9 mouse cellular contexts compared by ENCODE assay signal in genomic region chr6:54956425-54956824, GRCm38 (mm10). TPM values are rescaled to one million over a fixed set of nuclear protein-coding genes. Genes with fewer than 3 reads are reported as not detected.
DNase-seq lines count a peak whose midpoint lies in the region; ATAC-seq and TF ChIP-seq lines count a peak whose summit lies in the region.
"Had no signal": no experiment of that assay in that cellular context is flagged by ENCODE, and none has a peak within 500 bp of the region (broad histone marks: within the 10 kb centered on the region; RNA-seq: fewer than 3 reads in every experiment).

No protein-coding gene starts in this region.

- no peak overlapping the region for H3K4me2 ChIP-seq in intestine, embryonic 16.5 days (ENCODE audit: low read depth, low read length)
- H3K4me2 ChIP-seq: liver, embryonic 13.5 days had no signal

- H3K9ac ChIP-seq in heart, adult 2 months (ENCODE audit: low read depth, low read length): no peak overlapping the region; the same call in 1 of the 2 replicates
- H3K9ac ChIP-seq in intestine, embryonic 16.5 days (ENCODE audit: low read depth, low read length): no peak overlapping the region
- H3K9ac ChIP-seq: liver, embryonic 13.5 days had no signal

- intact Hi-C loops in heart, adult 2 months (cut with DNase I): no loop called here
- intact Hi-C loops in heart, postnatal 14 days (cut with DNase I): no loop called here

- H3K4me1 ChIP-seq in heart, adult 2 months (ENCODE audit: control insufficient read depth, insufficient read depth, low read length): peaks cover 23% of the 10 kb centered on the region
- H3K4me1 ChIP-seq in intestine, embryonic 16.5 days (ENCODE audit: control insufficient read depth, insufficient read depth, low read length): peaks cover 4% of the 10 kb centered on the region; the same call in 1 of the 2 replicates

- peak; percentile 91 for ATAC-seq in intestine, embryonic 16.5 days
- no peak for ATAC-seq in erythroid progenitor cell, adult 5-6 weeks (replicated peaks; ENCODE audit: low FRiP score, poor library complexity, severe bottlenecking)

- H3K36me3 ChIP-seq in heart, adult 2 months (ENCODE audit: control insufficient read depth, insufficient read depth, low read length): peaks cover 17% of the 10 kb centered on the region
- H3K36me3 ChIP-seq in intestine, embryonic 16.5 days (ENCODE audit: control insufficient read depth, insufficient read depth, low read length): no peaks in the 10 kb centered on the region
- H3K36me3 ChIP-seq: liver, embryonic 13.5 days had no signal

- no peaks in the 10 kb centered on the region for H3K27me3 ChIP-seq in heart, adult 2 months (ENCODE audit: control insufficient read depth, insufficient read depth, low read length)
- no peaks in the 10 kb centered on the region for H3K27me3 ChIP-seq in intestine, embryonic 16.5 days (replicated peaks; ENCODE audit: control insufficient read depth, insufficient read depth, low read length)
- H3K27me3 ChIP-seq: liver, embryonic 13.5 days had no signal

- no peak for TF ChIP-seq POLR2A in heart, adult 2 months (IDR thresholded peaks at IDR 0.05; ENCODE audit: insufficient read depth, low read depth, low read length)

- no peak for DNase-seq in heart, adult 2 months
- DNase-seq in heart, postnatal 14 days: no peak
- DNase-seq in 3T3-L1 (ENCODE audit: low read depth, low spot score) (peak; percentile 99), NIH3T3 (ENCODE audit: low read depth) (peak; percentile 92)
- DNase-seq in thymus, postnatal 25 days: no peak
- DNase-seq in cerebellum, adult 18-20 months: no peak
- DNase-seq: liver, embryonic 13.5 days had no signal

- no peak for TF ChIP-seq CTCF in heart, adult 2 months (IDR thresholded peaks at IDR 0.05)

- no peak for TF ChIP-seq EP300 in heart, adult 2 months (IDR thresholded peaks at IDR 0.05; ENCODE audit: insufficient read depth, low read depth, low read length)

- peaks cover 3% of the 10 kb centered on the region for H3K79me2 ChIP-seq in heart, adult 2 months (replicated peaks; ENCODE audit: control insufficient read depth, insufficient read depth, low read length)

- peak overlapping the region; percentile 53 for H3K27ac ChIP-seq in heart, adult 2 months
- no peak overlapping the region for H3K27ac ChIP-seq in intestine, embryonic 16.5 days (ENCODE audit: low read length)
- H3K27ac ChIP-seq: liver, embryonic 13.5 days had no signal

- H3K4me3 ChIP-seq in heart, adult 2 months: no peak overlapping the region
- H3K4me3 ChIP-seq in intestine, embryonic 16.5 days (ENCODE audit: low read length): no peak overlapping the region
- H3K4me3 ChIP-seq: liver, embryonic 13.5 days had no signal

- H3K9me3 ChIP-seq in intestine, embryonic 16.5 days (ENCODE audit: control insufficient read depth, low read length): no peaks in the 10 kb centered on the region
- H3K9me3 ChIP-seq: liver, embryonic 13.5 days had no signal

- WGBS in heart, adult 2 months: 82% methylated on average over 1 of the region's 1 CpGs
- 39% methylated on average over 1 of the region's 1 CpGs for WGBS in intestine, embryonic 16.5 days

RNA-seq across cellular contexts. Expression of gene Nod1, which starts 16.0 kb away (rescaled TPM):
- 10 to 100 TPM; 17.3 to 18.6 TPM for total RNA-seq in heart, adult 2 months (2021)
- 23.6 and 25.7 TPM in 2 replicates for polyA plus RNA-seq in heart, adult 2 months (2012; rRNA removed)
- 10 to 100 TPM; 17.5 to 20.6 TPM for total RNA-seq in heart, postnatal 14 days (2021)
- polyA plus RNA-seq in intestine, embryonic 16.5 days (2015; fragmentation: Nextera tagmentation; extraction: Ambion mirVana): 4.8 TPM in 2 replicates
- total RNA-seq in erythroid progenitor cell, adult 5-6 weeks (2015; ENCODE audit: low replicate concordance): 1.8 and 16.3 TPM in 2 replicates
- 0.98 and 2.3 TPM in 2 replicates for total RNA-seq in erythroid progenitor cell, adult 5-6 weeks (2017; ENCODE audit: low replicate concordance)

RNA-seq across cellular contexts. Expression of gene Ggct, which starts 36.3 kb away (rescaled TPM):
- 10 to 100 TPM; 26.5 to 29.1 TPM for total RNA-seq in heart, adult 2 months (2021)
- polyA plus RNA-seq in heart, adult 2 months (2012; rRNA removed): 6.8 and 7.8 TPM in 2 replicates
- total RNA-seq in heart, postnatal 14 days (2021): 10 to 100 TPM; 15.0 to 17.8 TPM
- 9.6 and 13.2 TPM in 2 replicates for polyA plus RNA-seq in intestine, embryonic 16.5 days (2015; fragmentation: Nextera tagmentation; extraction: Ambion mirVana)
- total RNA-seq in erythroid progenitor cell, adult 5-6 weeks (2015; ENCODE audit: low replicate concordance): 6.8 TPM in 1 of 2 replicates, not detected in the other
- 1.0 and 1.6 TPM in 2 replicates for total RNA-seq in erythroid progenitor cell, adult 5-6 weeks (2017; ENCODE audit: low replicate concordance)

Comparison
In these comparisons a context has a peak if more than half of its experiments do, and no peak if none do; other contexts are left out.
1. DNase-seq: peak in 3T3-L1 (single experiment) and NIH3T3 (single experiment); none in heart, adult 2 months (0 of 2), heart, postnatal 14 days (0 of 2), thymus, postnatal 25 days (single experiment) and cerebellum, adult 18-20 months (0 of 2).